Mouse (Mus musculus) hindbrain, postnatal 0 days (tissue): ENCODE measurements around the gene Pkp3. TPM values are rescaled to one million over a fixed set of nuclear protein-coding genes. Genes with fewer than 3 reads are reported as not detected.
"Not testable (repeated sequence)": the region's sequence is repeated elsewhere in the genome, so short reads cannot be mapped to it uniquely, and the experiment has no call there.

Experiments used
- ATAC-seq: fragments of 200-750 bp; cut with Nextera tagmentation; 2 replicates; pipeline ENCODE4 v1.8.0; 2017; ENCODE audit warnings: mild to moderate bottlenecking, moderate TSS enrichment, moderate library complexity
- DNase-seq: peaks from one replicate; pipeline ENCODE4 v3.0.0-alpha.2; 2015; ENCODE audit warnings: low spot score
- H3K27ac ChIP-seq: fragments of 300-500 bp; sonication (generic); 2 replicates; pipeline ENCODE4 v1.5.1; 2014; ENCODE audit warnings: mild to moderate bottlenecking
- H3K27me3 ChIP-seq: fragments of 300-500 bp; sonication (generic); 2 replicates; pipeline ENCODE4 v1.6.1; 2014; ENCODE audit warnings: low read length, mixed read lengths; ENCODE audit not compliant: insufficient read depth
- H3K36me3 ChIP-seq: fragments of 300-500 bp; sonication (generic); 2 replicates; pipeline ENCODE4 v1.6.1; 2014; ENCODE audit warnings: low read length, mixed read lengths; ENCODE audit not compliant: insufficient read depth
- H3K4me1 ChIP-seq: fragments of 300-500 bp; sonication (generic); 2 replicates; pipeline ENCODE4 v1.6.1; 2014; ENCODE audit warnings: antibody characterized with exemption, low read length, mixed read lengths; ENCODE audit not compliant: insufficient read depth
- H3K4me2 ChIP-seq: fragments of 300-500 bp; sonication (generic); 2 replicates; pipeline ENCODE4 v1.6.1; 2014; ENCODE audit warnings: low read depth, mild to moderate bottlenecking, low read length, moderate library complexity, mixed read lengths
- H3K4me3 ChIP-seq: fragments of 300-500 bp; sonication (generic); 2 replicates; pipeline ENCODE4 v1.5.1; 2014; ENCODE audit warnings: low read length
- H3K9ac ChIP-seq: fragments of 300-500 bp; sonication (generic); replicated peaks from 2 replicates; pipeline ENCODE4 v1.6.1; 2014; ENCODE audit warnings: mild to moderate bottlenecking, low read length, moderate library complexity, mixed read lengths
- H3K9me3 ChIP-seq: fragments of 300-500 bp; sonication (generic); 2 replicates; pipeline ENCODE4 v1.6.1; 2016; ENCODE audit warnings: low read length, mixed read lengths
- CTCF ChIP-seq: IDR thresholded peaks from 2 replicates; pipeline ENCODE4 v1.5.1; 2016; ENCODE audit warnings: antibody characterized with exemption, control low read depth, low read depth
- WGBS: fragments of 180-500 bp; shearing (Covaris S2); extraction: QIAGEN DNeasy Blood & Tissue Kit; methylation state at CpG from one replicate; pipeline ENCODE4 v1.1.7; 2014; 5-methylcytosine and 5-hydroxymethylcytosine counted together
- polyA plus RNA-seq: library from polyadenylated mRNA; unstranded; fragments of >200 nt; fragmentation: Nextera tagmentation; extraction: Ambion mirVana; gene quantifications from 2 replicates; pipeline ENCODE4 v1.2.1, GENCODE M21; 2015
- total RNA-seq: library from RNA; depleted of rRNA; stranded (reverse); fragments of >200 nt; gene quantifications from 2 replicates; pipeline ENCODE4 v1.2.3, GENCODE M21; 2014; rRNA removed

The Pkp3 gene
- 0.58 TPM in 1 of 2 replicates, not detected in the other for total RNA-seq
- 0.29 TPM in 1 of 2 replicates, not detected in the other for polyA plus RNA-seq

DNA sequence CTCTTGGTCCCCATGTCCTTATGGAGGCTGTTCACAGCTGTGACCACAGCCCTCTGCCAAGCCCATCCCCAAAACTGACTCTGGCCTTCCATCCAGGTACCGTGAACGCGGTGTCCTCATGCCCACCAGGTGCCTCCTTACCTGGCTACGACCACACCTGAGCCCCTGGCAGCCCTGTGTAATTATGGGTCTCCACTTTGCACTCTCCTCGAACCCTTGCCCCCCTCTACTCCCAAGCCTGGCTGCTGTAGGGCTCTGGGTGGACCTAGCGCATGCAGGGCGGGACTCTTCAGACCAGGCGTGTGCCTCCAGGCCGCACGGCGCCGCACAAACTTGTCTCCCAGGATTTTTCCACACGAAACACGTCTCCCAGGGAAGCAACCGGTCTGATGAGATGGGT is at the start of gene Pkp3:
Pkp3 (plus strand) TSS at position 378 of the 400 bp plus-strand sequence.
- DNase-seq (no peak), ATAC-seq (no peak)
- H3K27ac ChIP-seq = no peak within 1 kb of the TSS
- H3K36me3 ChIP-seq = no peaks in the 10 kb centered on the region
- no peak for TF ChIP-seq CTCF
- H3K27me3 ChIP-seq = no peaks in the 10 kb centered on the region
- 94% methylated on average over 15 of the region's 15 CpGs for WGBS
- no peaks in the 10 kb centered on the region for H3K9me3 ChIP-seq
- H3K4me2 ChIP-seq = no peak within 1 kb of the TSS
- H3K4me3 ChIP-seq = no peak within 1 kb of the TSS
- no peak within 1 kb of the TSS for H3K9ac ChIP-seq
- H3K4me1 ChIP-seq = no peaks in the 10 kb centered on the region

DNA sequence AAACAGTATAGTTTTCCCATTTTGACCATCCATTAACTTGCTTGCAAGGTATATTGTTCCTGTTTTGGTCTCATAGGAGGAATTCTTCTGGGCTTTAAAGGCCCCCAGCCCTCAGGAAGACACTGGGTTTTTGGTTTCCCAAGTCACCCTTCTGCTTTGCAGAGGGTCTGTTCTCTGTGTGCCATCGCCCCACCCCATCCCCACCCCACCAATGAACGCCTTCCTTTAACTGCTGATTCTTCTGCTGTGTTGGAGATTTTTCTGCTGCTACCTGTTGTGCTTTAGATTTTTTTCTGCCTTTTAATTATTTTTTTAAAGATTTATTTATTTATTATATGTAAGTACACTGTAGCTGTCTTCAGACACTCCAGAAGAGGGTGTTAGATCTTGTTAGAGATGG is 49.2 kb upstream of the Pkp3 start, which contains the start of gene Gm17387:
Gm17387 (plus strand) TSS at position 301 of the 400 bp plus-strand sequence.
- no peak for TF ChIP-seq CTCF
- 93% methylated on average over 2 of the region's 2 CpGs for WGBS
- Histone ChIP-seq H3K27me3 (no peaks in the 10 kb centered on the region), H3K9me3 (no peaks in the 10 kb centered on the region), H3K4me1 (peaks cover 10% of the 10 kb centered on the region; the same call in 1 of the 2 replicates), H3K4me3 (no peak within 1 kb of the TSS), H3K9ac (no peak within 1 kb of the TSS), H3K4me2 (no peak within 1 kb of the TSS), H3K27ac (no peak within 1 kb of the TSS), H3K36me3 (no peaks in the 10 kb centered on the region)
- ATAC-seq = no peak
- DNase-seq = no peak

- Histone ChIP-seq H3K9me3 (no peaks in the 10 kb centered on the region), H3K4me3 (no peak overlapping the region), H3K4me2 (no peak overlapping the region), H3K9ac (no peak overlapping the region), H3K4me1 (peaks cover 7% of the 10 kb centered on the region; the same call in 1 of the 2 replicates), H3K36me3 (no peaks in the 10 kb centered on the region), H3K27ac (no peak overlapping the region), H3K27me3 (no peaks in the 10 kb centered on the region)
- TF ChIP-seq CTCF = no peak
- no peak for DNase-seq
- no peak for ATAC-seq
- WGBS = 53% methylated on average over 3 of the region's 3 CpGs
Measured at GRCm38 (mm10) chr7:141030390-141030789, 47.6 kb upstream of the Pkp3 start.

DNA sequence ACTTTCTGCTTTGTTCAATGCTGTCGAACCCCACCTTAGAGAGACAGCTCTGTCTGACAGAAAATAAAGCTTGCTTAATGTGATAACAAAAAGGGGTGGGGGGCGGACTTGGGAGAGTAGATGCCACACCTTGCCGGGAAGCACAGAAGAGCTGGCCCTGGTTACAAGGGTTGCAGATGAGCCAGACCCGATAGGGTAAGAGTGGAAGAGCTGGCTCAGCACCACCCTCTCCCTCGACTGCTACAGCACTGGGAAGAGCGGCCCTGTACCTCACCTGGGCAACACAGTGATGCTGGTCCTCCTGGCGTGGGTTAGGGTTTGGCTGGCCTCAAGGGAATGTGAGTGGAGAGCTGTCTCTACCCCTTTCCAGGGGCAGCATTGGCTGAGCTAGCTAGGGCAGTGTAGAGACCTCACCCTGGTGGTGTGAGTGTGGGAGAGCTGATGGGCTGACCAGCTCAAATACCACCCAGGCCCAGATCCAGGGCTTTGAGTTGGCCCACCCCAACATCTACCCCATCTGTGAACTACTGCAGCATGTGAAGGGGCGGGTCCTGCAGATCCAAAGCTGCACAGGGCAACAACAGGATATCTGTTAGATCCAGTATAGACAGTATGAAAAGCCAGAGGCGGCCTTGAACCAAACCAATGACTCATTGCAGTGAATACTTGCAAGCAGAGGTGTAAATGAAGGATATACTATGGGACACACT is 45.4 kb upstream of the Pkp3 start:
- no peak for DNase-seq
- H3K9ac ChIP-seq = no peak overlapping the region
- no peak for ATAC-seq
- 82% methylated on average over 9 of the region's 9 CpGs for WGBS
- H3K27ac ChIP-seq = no peak overlapping the region
- no peak overlapping the region for H3K4me2 ChIP-seq
- no peaks in the 10 kb centered on the region for H3K36me3 ChIP-seq
- H3K4me1 ChIP-seq = no peaks in the 10 kb centered on the region
- no peaks in the 10 kb centered on the region for H3K9me3 ChIP-seq
- no peak overlapping the region for H3K4me3 ChIP-seq
- TF ChIP-seq CTCF = no peak
- no peaks in the 10 kb centered on the region for H3K27me3 ChIP-seq

DNA sequence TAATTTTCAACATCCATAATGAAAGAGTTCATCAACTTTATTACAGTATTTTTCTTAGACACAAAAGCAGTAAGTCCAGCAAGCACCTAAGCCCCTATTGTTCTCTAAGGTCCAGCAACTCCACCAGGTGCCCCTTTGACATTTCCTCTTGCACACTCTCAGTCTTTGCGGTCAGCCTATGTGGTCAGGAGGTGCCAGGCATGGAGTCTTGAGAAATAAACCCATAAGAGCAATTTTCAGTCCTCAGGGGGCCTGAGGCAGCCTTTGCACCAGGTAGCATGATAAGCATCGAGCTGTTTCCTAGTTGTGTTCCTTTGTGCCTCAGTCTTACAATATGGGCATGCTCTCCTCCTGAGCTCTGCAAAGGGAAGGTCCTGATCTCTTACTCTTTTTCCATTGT is 41.4 kb upstream of the Pkp3 start:
- not testable (repeated sequence) for H3K4me1 ChIP-seq, H3K4me3 ChIP-seq, H3K36me3 ChIP-seq, H3K27me3 ChIP-seq, ATAC-seq, DNase-seq, H3K9ac ChIP-seq, H3K4me2 ChIP-seq, H3K9me3 ChIP-seq, H3K27ac ChIP-seq
- WGBS = 84% methylated on average over 1 of the region's 2 CpGs

DNA sequence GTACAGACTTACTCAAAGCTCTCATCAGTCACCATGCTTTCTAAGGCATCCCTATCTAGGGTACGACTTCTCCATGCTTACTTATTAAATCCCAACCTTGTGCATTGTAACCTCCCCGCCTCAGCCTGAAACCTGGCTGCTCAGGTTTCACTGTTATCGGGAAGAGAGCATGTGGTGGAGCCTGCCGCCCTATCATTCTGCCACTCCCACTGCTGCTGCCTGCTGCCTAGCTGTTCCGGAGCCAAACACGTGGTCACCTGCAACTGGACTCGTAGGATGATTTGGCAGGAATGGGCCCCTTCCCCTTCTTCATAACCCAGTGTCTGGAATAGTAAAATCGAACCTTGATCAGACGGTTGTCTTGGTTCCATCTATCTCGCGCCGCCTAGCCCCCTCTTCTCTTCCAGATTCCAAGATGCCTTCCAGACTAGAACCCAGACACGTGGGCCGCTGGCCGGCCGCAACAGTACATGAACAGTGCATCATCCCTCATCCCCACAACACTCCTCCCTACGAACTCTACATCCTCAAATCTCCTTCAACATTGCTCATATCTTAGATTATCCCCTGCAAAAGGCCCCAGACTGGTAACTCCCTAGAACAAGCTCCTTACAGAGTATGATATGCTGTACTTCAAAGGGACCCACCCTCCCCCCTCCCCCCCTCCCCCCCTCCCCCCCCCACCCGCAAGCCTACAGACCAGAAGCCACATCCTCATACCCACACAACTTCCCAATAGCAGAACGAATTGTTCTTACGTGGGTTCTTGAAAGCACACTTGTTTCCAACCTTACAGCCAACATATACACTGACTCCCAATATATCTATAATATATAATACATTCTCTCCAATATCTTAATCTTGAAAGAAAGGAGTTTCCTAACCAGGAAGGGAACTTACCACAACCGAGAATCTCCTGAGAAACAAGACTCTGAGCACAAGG is 39.7 kb upstream of the Pkp3 start:
- Histone ChIP-seq H3K4me1 (no peaks in the 10 kb centered on the region), H3K36me3 (no peaks in the 10 kb centered on the region), H3K4me3 (no peak overlapping the region), H3K27me3 (no peaks in the 10 kb centered on the region), H3K9me3 (no peaks in the 10 kb centered on the region), H3K27ac (no peak overlapping the region), H3K9ac (no peak overlapping the region), H3K4me2 (no peak overlapping the region)
- DNase-seq (no peak), ATAC-seq (no peak)
- no peak for TF ChIP-seq CTCF
- 82% methylated on average over 20 of the region's 21 CpGs for WGBS
